Mouse (Mus musculus) forelimb bud, embryonic 11.5 days (tissue): ENCODE results near the gene Olfr127.
"Not testable (repeated sequence)": the region's sequence is repeated elsewhere in the genome, so short reads cannot be mapped to it uniquely, and the experiment has no call there.

Source experiments
- DNase-seq: peaks from one replicate; pipeline ENCODE4 v3.0.0-alpha.2; 2012; ENCODE audit warnings: low read depth, low spot score

Gene Olfr127

DNA sequence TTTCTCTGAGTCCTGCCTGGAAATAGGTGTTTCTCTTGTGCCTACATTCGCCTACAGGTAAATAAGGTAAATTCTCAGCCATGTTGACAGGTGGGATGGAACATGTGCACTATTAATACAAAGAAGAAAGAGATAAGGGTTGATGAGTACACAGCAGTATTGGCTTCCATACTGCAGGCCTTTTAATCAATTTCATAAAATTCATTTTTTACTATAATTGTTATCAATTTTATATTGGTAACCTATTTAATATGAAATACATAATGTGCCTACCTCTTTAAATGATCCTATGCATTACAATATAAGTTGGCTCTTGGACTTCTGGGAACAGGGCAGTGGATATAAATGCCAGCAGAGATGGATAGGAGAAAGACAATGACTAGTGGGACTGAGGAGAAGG, at the start of gene Olfr127:
Gene Olfr127, plus strand, starts transcription at position 301 of the 400 bp plus-strand sequence.
- no peak for DNase-seq

GRCm38 (mm10) chr17:37863901-37864300, 36.3 kb upstream of the Olfr127 start:
- DNase-seq: no peak

GRCm38 (mm10) chr17:37869676-37870205, 30.5 kb upstream of the Olfr127 start:
- no peak for DNase-seq

GRCm38 (mm10) chr17:37873830-37874229, 26.4 kb upstream of the Olfr127 start:
- DNase-seq: no peak

GRCm38 (mm10) chr17:37906821-37907220, 6.6 kb downstream of the Olfr127 start:
- DNase-seq: not testable (repeated sequence)

GRCm38 (mm10) chr17:37920248-37920647, 20.0 kb downstream of the Olfr127 start, which contains the start of gene Olfr128:
Gene Olfr128 (plus strand): TSS chr17:37920548.
- no peak for DNase-seq

GRCm38 (mm10) chr17:37952979-37953378, 52.7 kb downstream of the Olfr127 start, which contains the start of gene Olfr761:
Gene Olfr761 (minus strand): TSS chr17:37953079.
- DNase-seq: no peak
